7 mouse cellular contexts compared by ENCODE assay signal in genomic region chr16:42874910-42875851, GRCm38 (mm10). TPM values are rescaled to one million over a fixed set of nuclear protein-coding genes. Genes with fewer than 3 reads are reported as not detected.
DNase-seq lines count a peak whose midpoint lies in the region; ATAC-seq lines count a peak whose summit lies in the region.

No protein-coding gene starts in this region.

- no peaks in the 10 kb centered on the region for H3K36me3 ChIP-seq in embryonic facial prominence, embryonic 12.5 days
- no peaks in the 10 kb centered on the region for H3K36me3 ChIP-seq in limb, embryonic 11.5 days (ENCODE audit: control insufficient read depth, insufficient read depth, low read length)
- no peaks in the 10 kb centered on the region for H3K36me3 ChIP-seq in midbrain, embryonic 14.5 days (ENCODE audit: control insufficient read depth, insufficient read depth, low read length)

- no peaks in the 10 kb centered on the region for H3K27me3 ChIP-seq in embryonic facial prominence, embryonic 12.5 days
- no peaks in the 10 kb centered on the region for H3K27me3 ChIP-seq in limb, embryonic 11.5 days (ENCODE audit: control insufficient read depth, insufficient read depth, low read length)
- H3K27me3 ChIP-seq in midbrain, embryonic 14.5 days (ENCODE audit: control insufficient read depth, insufficient read depth, low read length) = no peaks in the 10 kb centered on the region

- peak overlapping the region; percentile 99 for H3K27ac ChIP-seq in embryonic facial prominence, embryonic 12.5 days
- peak overlapping the region; percentile 99 for H3K27ac ChIP-seq in limb, embryonic 11.5 days (replicated peaks; ENCODE audit: low read depth, low read length)
- H3K27ac ChIP-seq in midbrain, embryonic 14.5 days (replicated peaks; ENCODE audit: low read depth, low read length) = peak overlapping the region; percentile 98

- peak; percentile 99 for ATAC-seq in embryonic facial prominence, embryonic 12.5 days (ENCODE audit: insufficient number of reproducible peaks, insufficient read depth, low FRiP score, low TSS enrichment)
- peak; percentile 98 for ATAC-seq in limb, embryonic 11.5 days (ENCODE audit: insufficient number of reproducible peaks, low FRiP score, low TSS enrichment, low read depth)
- peak; percentile 97 for ATAC-seq in midbrain, embryonic 14.5 days (ENCODE audit: low FRiP score, low TSS enrichment)

- WGBS in embryonic facial prominence, embryonic 12.5 days = under 1% methylated on average over 54 of the region's 54 CpGs
- under 1% methylated on average over 52 of the region's 54 CpGs for WGBS in limb, embryonic 11.5 days
- WGBS in midbrain, embryonic 14.5 days = under 1% methylated on average over 54 of the region's 54 CpGs

- no peaks in the 10 kb centered on the region for H3K4me1 ChIP-seq in embryonic facial prominence, embryonic 12.5 days
- no peaks in the 10 kb centered on the region for H3K4me1 ChIP-seq in limb, embryonic 11.5 days (ENCODE audit: control insufficient read depth, insufficient read depth, low read length)
- no peaks in the 10 kb centered on the region for H3K4me1 ChIP-seq in midbrain, embryonic 14.5 days (ENCODE audit: control insufficient read depth, insufficient read depth, low read length)

- peak; percentile 99 for DNase-seq in adrenal gland, postnatal 25 days
- DNase-seq in heart, adult 11 months = peak; percentile 100
- peak; percentile 100 for DNase-seq in kidney, adult 18-20 months
- DNase-seq in limb, embryonic 11.5 days (ENCODE audit: low spot score) = peak; percentile 97
- DNase-seq in midbrain, embryonic 14.5 days = peak; percentile 98
- DNase-seq in spleen, adult 18-20 months = peak; percentile 95 to 96

- H3K9ac ChIP-seq in embryonic facial prominence, embryonic 12.5 days = peak overlapping the region; percentile 74
- H3K9ac ChIP-seq in limb, embryonic 11.5 days (ENCODE audit: low read length) = peak overlapping the region; percentile 49
- peak overlapping the region; percentile 66 for H3K9ac ChIP-seq in midbrain, embryonic 14.5 days (replicated peaks; ENCODE audit: low read length)

- H3K4me2 ChIP-seq in embryonic facial prominence, embryonic 12.5 days (replicated peaks) = peak overlapping the region; percentile 46
- peak overlapping the region; percentile 67 for H3K4me2 ChIP-seq in limb, embryonic 11.5 days (ENCODE audit: low read depth, severe bottlenecking)
- H3K4me2 ChIP-seq in midbrain, embryonic 14.5 days (ENCODE audit: low read length) = peak overlapping the region; percentile 60

- H3K9me3 ChIP-seq in embryonic facial prominence, embryonic 12.5 days = no peaks in the 10 kb centered on the region
- H3K9me3 ChIP-seq in limb, embryonic 11.5 days (ENCODE audit: control insufficient read depth, low read length) = no peaks in the 10 kb centered on the region
- H3K9me3 ChIP-seq in midbrain, embryonic 14.5 days (ENCODE audit: control insufficient read depth, low read length) = no peaks in the 10 kb centered on the region

- peak overlapping the region; percentile 60 for H3K4me3 ChIP-seq in embryonic facial prominence, embryonic 12.5 days
- peak overlapping the region; percentile 56 for H3K4me3 ChIP-seq in limb, embryonic 11.5 days (ENCODE audit: low read depth, low read length)
- peak overlapping the region; percentile 71 for H3K4me3 ChIP-seq in midbrain, embryonic 14.5 days (replicated peaks; ENCODE audit: low read depth, low read length)

RNA-seq across cellular contexts. Expression of gene Zbtb20, which starts 0.5 kb away (rescaled TPM):
- 133 and 178 TPM in 2 replicates for total RNA-seq in adrenal gland, postnatal 25 days (2021)
- 24.1 and 25.8 TPM in 2 replicates for polyA plus RNA-seq in embryonic facial prominence, embryonic 12.5 days (2016; fragmentation: Nextera tagmentation; extraction: Ambion mirVana)
- 12.9 and 14.7 TPM in 2 replicates for polyA plus RNA-seq in limb, embryonic 11.5 days (2014; fragmentation: Nextera tagmentation; extraction: Ambion mirVana)
- 63.2 and 80.6 TPM in 2 replicates for polyA plus RNA-seq in midbrain, embryonic 14.5 days (2014; fragmentation: Nextera tagmentation; extraction: Ambion mirVana)

Comparison
In these comparisons a context has a peak if more than half of its experiments do, and no peak if none do; other contexts are left out.
1. Peak in every context shown above with its lines: DNase-seq, ATAC-seq, H3K4me3 ChIP-seq and H3K27ac ChIP-seq.